Mouse (Mus musculus) skeletal muscle tissue, adult 2 months (tissue): ENCODE results near the gene Rnaseh2c.
A peak's percentile ranks its signal among the peaks of the same experiment; 100 is the strongest.

Experiments
- DNase-seq: peaks from one replicate; pipeline ENCODE4 v3.0.0-alpha.2; 2012; ENCODE audit warnings: low read depth, low spot score

Gene Rnaseh2c

GRCm38 (mm10) chr19:5636036-5636570, 34.4 kb downstream of the Rnaseh2c start:
- no peak for DNase-seq

- peak; percentile 57 for DNase-seq
Measured at GRCm38 (mm10) chr19:5636571-5637041, 34.9 kb downstream of the Rnaseh2c start.

GRCm38 (mm10) chr19:5637069-5638047, 35.7 kb downstream of the Rnaseh2c start, which contains the start of gene Rela:
TSS of gene Rela (plus strand) at chr19:5637483.
- peak; percentile 91 for DNase-seq

- DNase-seq: no peak
Measured at GRCm38 (mm10) chr19:5638416-5639005, 36.8 kb downstream of the Rnaseh2c start.

GRCm38 (mm10) chr19:5640339-5640738, 38.7 kb downstream of the Rnaseh2c start:
- no peak for DNase-seq

GRCm38 (mm10) chr19:5641021-5641420, 39.3 kb downstream of the Rnaseh2c start:
- DNase-seq: no peak

GRCm38 (mm10) chr19:5641641-5642040, 40.0 kb downstream of the Rnaseh2c start:
- no peak for DNase-seq

- no peak for DNase-seq
Measured at GRCm38 (mm10) chr19:5645280-5645679, 43.6 kb downstream of the Rnaseh2c start.

- no peak for DNase-seq
Measured at GRCm38 (mm10) chr19:5646731-5647330, 45.2 kb downstream of the Rnaseh2c start.

GRCm38 (mm10) chr19:5647791-5648190, 46.1 kb downstream of the Rnaseh2c start:
- no peak for DNase-seq

- peak; percentile 92 for DNase-seq
Measured at GRCm38 (mm10) chr19:5648401-5649297, 47.0 kb downstream of the Rnaseh2c start.

GRCm38 (mm10) chr19:5649298-5649741, 47.6 kb downstream of the Rnaseh2c start:
- peak; percentile 84 for DNase-seq

GRCm38 (mm10) chr19:5651502-5652274, 50.0 kb downstream of the Rnaseh2c start:
- no peak for DNase-seq

- DNase-seq: no peak
Measured at GRCm38 (mm10) chr19:5652570-5652969, 50.9 kb downstream of the Rnaseh2c start.

GRCm38 (mm10) chr19:5653969-5654719, 52.5 kb downstream of the Rnaseh2c start:
- no peak for DNase-seq

- no peak for DNase-seq
Measured at GRCm38 (mm10) chr19:5654720-5655298, 53.1 kb downstream of the Rnaseh2c start.
